Mouse (Mus musculus): Measurements from ENCODE around the gene Arpp21. TPM values are rescaled to one million over a fixed set of nuclear protein-coding genes. Genes with fewer than 3 reads are reported as not detected.
A peak's percentile ranks its signal among the peaks of the same experiment; 100 is the strongest.

Arpp21 gene
- polyA plus RNA-seq, 1 experiment from 2014 or later = 0.81 TPM

DNA sequence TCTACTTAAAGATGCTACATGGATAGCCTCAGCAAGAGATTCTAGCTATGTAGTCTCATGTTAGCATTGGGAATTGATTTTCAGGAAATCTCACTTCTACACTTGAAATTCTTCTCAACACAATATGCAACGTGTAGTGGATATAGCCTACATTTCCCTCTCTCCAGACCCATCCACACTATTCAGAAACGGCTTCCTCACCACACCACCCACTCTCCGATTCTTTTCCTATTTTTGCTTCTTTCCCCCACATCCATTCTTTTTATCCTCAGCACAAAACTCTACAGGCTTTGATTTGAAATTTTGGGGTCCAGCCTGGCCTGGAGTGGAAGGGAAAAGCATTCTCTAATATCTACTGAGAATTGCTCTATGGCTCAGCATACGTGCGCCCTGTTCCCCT, 15.6 kb upstream of the Arpp21 start:
- H3K4me1 ChIP-seq (replicated peaks) = 0 out of 2 replicates have a peak, but pooled peaks cover 4% of the 10 kb centered on the region
- DNase-seq (no peak), ATAC-seq (ENCODE audit: low read depth) (no peak)
- no peak overlapping the region for H3K27ac ChIP-seq
- WGBS (ENCODE audit: insufficient replicate concordance) = 72% methylated on average over 5 of the region's 5 CpGs
- no peak overlapping the region for H3K4me3 ChIP-seq (replicated peaks)
- H3K27me3 ChIP-seq = no peaks in the 10 kb centered on the region
- H3K9me3 ChIP-seq (replicated peaks) = no peaks in the 10 kb centered on the region
- no peak overlapping the region for H3K9ac ChIP-seq
- H3K4me2 ChIP-seq = no peak overlapping the region
- no peaks in the 10 kb centered on the region for H3K36me3 ChIP-seq

DNA sequence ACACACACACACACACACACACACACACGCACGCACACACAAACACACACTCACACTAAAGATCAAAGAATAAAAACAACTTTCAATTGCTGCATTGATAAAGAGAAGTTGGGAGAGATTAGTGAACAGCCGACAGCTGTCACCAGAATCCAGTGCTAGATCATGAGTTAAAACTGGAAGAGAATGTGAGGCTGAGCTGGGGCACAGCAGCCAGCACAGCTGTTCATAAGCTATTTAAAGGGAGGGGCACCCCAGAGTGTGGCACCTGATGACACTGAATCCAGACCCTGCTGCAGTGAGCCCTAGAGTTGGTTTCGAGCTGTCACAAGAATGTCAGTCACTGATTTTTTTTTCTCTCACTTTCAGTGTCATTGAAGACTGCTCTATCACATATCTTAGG, 14.0 kb upstream of the Arpp21 start:
- H3K4me2 ChIP-seq = no peak overlapping the region
- H3K4me3 ChIP-seq (replicated peaks) = no peak overlapping the region
- no peak overlapping the region for H3K27ac ChIP-seq
- H3K9me3 ChIP-seq (replicated peaks) = no peaks in the 10 kb centered on the region
- 56% methylated on average over 4 of the region's 4 CpGs for whole genome bisulfite sequencing (ENCODE audit: insufficient replicate concordance)
- no peak overlapping the region for H3K9ac ChIP-seq
- no peaks in the 10 kb centered on the region for H3K27me3 ChIP-seq
- no peaks in the 10 kb centered on the region for H3K36me3 ChIP-seq
- H3K4me1 ChIP-seq (replicated peaks) = 0 out of 2 replicates have a peak, but pooled peaks cover 4% of the 10 kb centered on the region
- DNase-seq (no peak), ATAC-seq (ENCODE audit: low read depth) (no peak)

DNA sequence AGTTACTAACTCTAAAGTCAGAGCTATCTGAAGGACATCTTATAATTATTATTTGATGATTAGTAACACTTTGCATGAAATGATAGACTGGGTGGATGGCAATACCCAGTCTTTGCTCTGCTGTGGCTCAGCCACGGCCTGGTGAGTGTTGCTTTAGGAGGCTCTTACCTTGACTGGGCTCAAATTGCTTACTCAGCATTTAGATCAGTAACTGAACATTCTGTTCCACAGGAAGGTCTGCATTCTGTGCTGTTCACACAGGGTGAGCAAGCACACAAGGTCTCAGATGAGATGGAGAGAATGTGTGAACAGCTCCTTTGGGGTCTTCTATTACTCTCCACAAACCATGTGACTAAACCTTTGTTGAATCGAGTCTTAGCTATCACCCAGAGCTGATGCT, 11.4 kb upstream of the Arpp21 start:
- Histone ChIP-seq H3K36me3 (no peaks in the 10 kb centered on the region), H3K9ac (no peak overlapping the region), H3K27ac (no peak overlapping the region), H3K27me3 (no peaks in the 10 kb centered on the region), H3K4me3 (replicated peaks) (no peak overlapping the region), H3K4me2 (no peak overlapping the region), H3K9me3 (replicated peaks) (no peaks in the 10 kb centered on the region), H3K4me1 (replicated peaks) (no peaks in the 10 kb centered on the region)
- DNase-seq = no peak
- 66% methylated on average over 2 of the region's 2 CpGs for WGBS (ENCODE audit: insufficient replicate concordance)
- ATAC-seq (ENCODE audit: low read depth) = no peak

DNA sequence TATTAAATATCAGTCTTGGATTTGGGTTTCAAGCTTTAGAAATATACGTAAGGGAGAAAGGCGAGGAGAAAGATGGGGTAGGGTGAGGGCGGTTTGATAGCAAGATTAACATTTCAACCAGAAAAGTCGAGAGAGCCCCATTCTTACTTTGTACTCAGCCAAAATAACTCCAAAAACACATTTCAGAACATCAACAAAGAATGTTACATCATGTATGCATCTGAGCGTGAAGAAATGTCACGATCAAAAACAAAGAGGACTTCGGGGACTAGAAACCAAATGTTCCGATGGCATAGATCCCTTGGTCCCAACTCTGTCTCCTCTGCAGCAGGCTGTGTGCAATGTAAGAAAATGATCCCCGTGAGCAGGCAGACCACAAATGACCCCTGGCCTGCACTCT, 2.4 kb upstream of the Arpp21 start:
- DNase-seq (no peak), ATAC-seq (ENCODE audit: low read depth) (no peak)
- Histone ChIP-seq H3K4me2 (no peak overlapping the region), H3K9me3 (replicated peaks) (no peaks in the 10 kb centered on the region), H3K9ac (no peak overlapping the region), H3K36me3 (no peaks in the 10 kb centered on the region), H3K27ac (no peak overlapping the region), H3K27me3 (peaks cover 37% of the 10 kb centered on the region), H3K4me3 (replicated peaks) (no peak overlapping the region), H3K4me1 (replicated peaks) (no peaks in the 10 kb centered on the region)
- 68% methylated on average over 9 of the region's 9 CpGs for WGBS (ENCODE audit: insufficient replicate concordance)

DNA sequence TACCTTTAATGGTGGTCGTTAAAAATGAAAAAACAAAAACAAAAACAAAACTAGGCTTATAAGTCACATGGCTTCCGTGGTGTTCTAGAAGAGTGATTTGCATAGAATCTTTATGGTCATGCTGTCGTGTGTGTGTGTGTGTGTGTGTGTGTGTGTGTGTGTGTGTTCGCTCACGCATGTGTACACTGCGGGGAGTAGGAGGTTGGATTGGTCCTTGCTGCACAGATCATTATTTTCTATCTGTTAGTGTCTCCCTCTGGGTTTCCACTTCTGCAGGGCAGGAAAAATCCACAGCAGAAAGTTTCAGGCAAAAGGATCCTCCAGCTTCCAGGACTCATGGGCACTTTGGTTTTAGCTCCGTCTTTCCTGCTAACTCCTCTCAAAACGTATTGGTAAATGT, 813 bp upstream of the Arpp21 start:
- WGBS (ENCODE audit: insufficient replicate concordance) = 70% methylated on average over 8 of the region's 8 CpGs
- H3K36me3 ChIP-seq = no peaks in the 10 kb centered on the region
- no peaks in the 10 kb centered on the region for H3K4me1 ChIP-seq (replicated peaks)
- no peaks in the 10 kb centered on the region for H3K9me3 ChIP-seq (replicated peaks)
- no peak overlapping the region for H3K9ac ChIP-seq
- ATAC-seq (ENCODE audit: low read depth) = no peak
- H3K4me2 ChIP-seq = no peak overlapping the region
- no peak for DNase-seq
- no peak overlapping the region for H3K27ac ChIP-seq
- H3K27me3 ChIP-seq = peaks cover 48% of the 10 kb centered on the region
- no peak overlapping the region for H3K4me3 ChIP-seq (replicated peaks)

DNA sequence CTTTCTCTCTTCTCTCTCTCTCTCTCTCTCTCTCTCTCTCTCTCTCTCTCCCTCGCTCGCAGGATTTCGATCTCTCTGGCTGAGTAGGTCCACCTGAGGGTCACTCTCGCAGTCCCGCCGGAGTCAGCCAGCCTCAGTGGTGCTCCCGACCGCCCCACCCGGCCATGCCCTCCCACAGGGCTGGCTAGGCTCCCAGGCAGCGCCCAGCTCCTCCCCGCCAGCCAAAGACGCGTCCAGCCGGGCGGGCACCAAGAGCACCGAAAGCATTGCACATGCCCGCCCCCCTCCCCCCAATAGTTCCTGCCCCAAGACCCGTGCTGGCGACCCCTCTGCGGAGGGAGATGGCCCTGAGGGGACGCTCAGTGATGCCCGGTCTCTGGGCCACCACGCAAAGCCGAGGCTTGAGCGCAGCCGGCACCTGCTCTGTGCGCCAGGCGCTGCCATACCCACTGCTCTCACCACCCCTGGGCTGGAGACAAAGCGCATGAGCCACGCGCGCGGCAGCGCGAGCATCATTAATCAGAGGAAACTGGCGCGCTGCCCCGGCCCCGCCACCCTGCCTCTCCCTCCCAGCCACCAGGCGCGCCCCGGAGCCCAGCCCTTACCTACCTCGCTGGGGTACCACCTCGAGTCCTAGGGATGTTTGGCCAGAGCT, 570 bp downstream of the Arpp21 start:
- no peaks in the 10 kb centered on the region for H3K4me1 ChIP-seq (replicated peaks)
- H3K4me2 ChIP-seq = peak overlapping the region; percentile 51
- peaks cover 48% of the 10 kb centered on the region for H3K27me3 ChIP-seq
- under 1% methylated on average over 44 of the region's 44 CpGs for WGBS (ENCODE audit: insufficient replicate concordance)
- H3K9ac ChIP-seq = no peak overlapping the region
- no peaks in the 10 kb centered on the region for H3K36me3 ChIP-seq
- no peaks in the 10 kb centered on the region for H3K9me3 ChIP-seq (replicated peaks)
- peak overlapping the region; percentile 32 for H3K4me3 ChIP-seq (replicated peaks)
- ATAC-seq (ENCODE audit: low read depth) (peak; percentile 26; the same call in 1 of the 2 replicates), DNase-seq (no peak)
- H3K27ac ChIP-seq = no peak overlapping the region

DNA sequence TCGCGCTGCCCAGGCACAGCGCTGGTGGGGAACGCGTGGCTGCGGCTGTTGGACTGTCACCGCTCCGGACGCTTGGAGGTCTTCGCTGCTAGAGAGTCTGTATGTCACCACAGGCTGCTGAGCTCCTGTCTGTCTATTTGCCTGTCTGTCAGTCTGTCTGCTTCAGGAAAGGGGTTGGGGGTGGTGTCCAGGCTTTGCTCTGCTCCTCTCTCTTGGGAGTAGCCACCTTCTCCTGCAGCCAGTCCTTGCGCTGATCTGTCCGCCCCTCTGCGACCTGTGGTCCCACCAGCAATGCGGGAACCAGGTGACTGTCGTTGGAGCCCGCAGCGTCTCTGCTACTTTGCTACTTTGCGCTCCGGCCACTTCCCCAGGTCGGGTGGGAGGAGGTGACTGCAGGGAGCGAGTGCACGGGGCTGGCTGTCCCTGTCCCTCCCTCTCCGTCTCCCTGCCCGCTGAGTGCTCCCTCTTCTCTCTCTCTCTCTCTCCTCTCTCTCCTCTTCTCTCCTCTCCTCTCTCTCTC, 1.2 kb downstream of the Arpp21 start:
- no peaks in the 10 kb centered on the region for H3K9me3 ChIP-seq (replicated peaks)
- peak overlapping the region; percentile 51 for H3K4me2 ChIP-seq
- no peak overlapping the region for H3K27ac ChIP-seq
- DNase-seq = no peak
- H3K9ac ChIP-seq = no peak overlapping the region
- H3K4me1 ChIP-seq (replicated peaks) = no peaks in the 10 kb centered on the region
- H3K36me3 ChIP-seq = no peaks in the 10 kb centered on the region
- under 1% methylated on average over 24 of the region's 24 CpGs for WGBS (ENCODE audit: insufficient replicate concordance)
- ATAC-seq (ENCODE audit: low read depth) = no peak
- peak overlapping the region; percentile 32 for H3K4me3 ChIP-seq (replicated peaks)
- peaks cover 48% of the 10 kb centered on the region for H3K27me3 ChIP-seq

DNA sequence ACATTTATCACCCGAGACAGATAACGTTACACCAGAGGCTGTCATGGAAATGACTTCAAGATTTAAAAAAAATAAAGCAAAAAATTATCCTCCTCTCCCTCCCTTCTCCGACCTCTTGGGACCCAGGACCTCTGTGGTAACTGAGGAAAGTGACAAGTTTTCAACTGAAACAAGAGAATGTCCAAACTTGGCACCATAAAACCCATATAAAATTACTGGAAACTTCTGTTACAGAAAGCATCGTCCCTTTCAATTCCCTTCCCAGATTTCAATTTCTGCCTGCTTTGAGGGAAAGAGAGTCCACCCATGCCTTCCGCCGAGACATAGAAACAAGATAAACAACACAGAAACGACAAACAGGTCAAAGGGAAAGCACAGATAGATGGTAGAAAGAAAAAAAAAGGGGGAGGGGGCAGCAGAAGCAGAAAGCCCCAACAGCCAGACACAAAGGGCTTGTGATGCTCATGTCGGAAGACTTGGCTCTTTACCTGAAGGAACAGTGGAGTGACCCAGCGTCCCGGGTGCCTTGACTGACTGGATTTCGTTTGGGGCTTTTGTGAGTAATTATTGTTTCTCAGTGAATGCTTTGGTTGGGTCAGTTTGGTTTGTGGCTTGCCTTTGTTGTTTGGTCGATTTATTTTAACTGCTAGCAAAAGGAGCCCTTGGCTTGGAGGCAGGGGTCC, 1.8 kb downstream of the Arpp21 start:
- H3K27me3 ChIP-seq = peaks cover 48% of the 10 kb centered on the region

DNA sequence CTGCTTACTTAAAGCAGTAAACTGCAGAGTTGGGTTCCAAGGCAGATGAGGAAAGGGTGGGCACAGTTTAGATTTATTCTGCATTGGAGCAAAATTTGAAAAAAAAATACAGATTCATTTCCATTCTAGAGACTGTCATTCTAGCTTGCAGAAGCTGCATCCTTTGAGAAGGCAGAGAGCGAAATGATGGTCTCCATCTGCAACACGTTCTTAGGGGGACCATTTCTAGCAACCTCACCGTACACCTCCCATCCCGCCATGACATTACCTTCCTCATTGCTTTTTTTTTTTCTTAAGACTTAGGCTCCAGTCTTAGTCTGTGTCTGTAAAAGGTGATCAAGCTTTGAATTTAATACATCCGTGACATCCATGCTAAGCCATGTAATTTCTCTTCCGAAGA, 2.4 kb downstream of the Arpp21 start:
- no peak overlapping the region for H3K4me2 ChIP-seq
- no peak overlapping the region for H3K9ac ChIP-seq
- ATAC-seq (ENCODE audit: low read depth) (no peak), DNase-seq (no peak)
- H3K4me3 ChIP-seq (replicated peaks) = no peak overlapping the region
- no peaks in the 10 kb centered on the region for H3K4me1 ChIP-seq (replicated peaks)
- H3K27me3 ChIP-seq = peaks cover 48% of the 10 kb centered on the region
- H3K36me3 ChIP-seq = no peaks in the 10 kb centered on the region
- WGBS (ENCODE audit: insufficient replicate concordance) = 74% methylated on average over 6 of the region's 6 CpGs
- no peak overlapping the region for H3K27ac ChIP-seq
- H3K9me3 ChIP-seq (replicated peaks) = no peaks in the 10 kb centered on the region

More for the DNA sequence above, 1.8 kb downstream of the Arpp21 start:
- Histone ChIP-seq H3K27ac (no peak overlapping the region), H3K4me2 (peak overlapping the region; percentile 51), H3K4me1 (replicated peaks) (no peaks in the 10 kb centered on the region), H3K9ac (no peak overlapping the region), H3K9me3 (replicated peaks) (no peaks in the 10 kb centered on the region), H3K4me3 (replicated peaks) (no peak overlapping the region), H3K36me3 (no peaks in the 10 kb centered on the region)
- ATAC-seq (ENCODE audit: low read depth) = no peak
- 18% methylated on average over 12 of the region's 12 CpGs for WGBS (ENCODE audit: insufficient replicate concordance)
- no peak for DNase-seq

DNA sequence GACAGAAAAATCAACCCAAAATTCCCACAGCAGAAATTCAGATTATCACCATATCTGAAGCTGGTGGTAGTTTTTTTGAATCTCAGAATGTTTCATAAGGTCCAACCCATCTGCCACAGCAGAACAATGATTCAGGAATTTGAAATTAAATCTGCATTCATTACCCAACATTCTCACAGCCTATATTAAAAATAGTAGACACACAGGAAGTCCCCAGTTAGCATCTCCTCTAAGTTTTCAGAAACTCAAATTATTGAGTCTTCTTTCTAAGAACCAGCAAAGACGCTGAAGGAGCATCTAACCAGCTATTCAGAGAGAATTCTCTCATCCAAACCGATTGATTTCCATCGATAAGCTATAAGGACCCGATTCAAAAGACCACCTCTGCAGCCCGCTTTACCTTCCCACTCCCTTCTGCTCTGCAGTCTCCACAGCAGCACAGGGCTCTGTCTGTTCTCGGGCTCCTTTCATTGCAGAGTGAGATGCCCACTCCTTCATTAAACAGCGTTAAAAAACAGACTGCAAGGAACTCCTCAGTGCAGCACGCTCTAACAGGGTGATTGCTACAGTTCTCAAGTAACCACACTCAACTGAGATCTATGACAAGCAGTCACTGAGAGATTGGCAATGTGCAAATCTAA, 3.7 kb downstream of the Arpp21 start:
- H3K9me3 ChIP-seq (replicated peaks) = no peaks in the 10 kb centered on the region
- no peaks in the 10 kb centered on the region for H3K36me3 ChIP-seq
- no peak overlapping the region for H3K9ac ChIP-seq
- no peaks in the 10 kb centered on the region for H3K4me1 ChIP-seq (replicated peaks)
- no peak for ATAC-seq (ENCODE audit: low read depth)
- no peak overlapping the region for H3K27ac ChIP-seq
- no peak overlapping the region for H3K4me2 ChIP-seq
- H3K4me3 ChIP-seq (replicated peaks) = no peak overlapping the region
- no peak for DNase-seq
- WGBS (ENCODE audit: insufficient replicate concordance) = 54% methylated on average over 8 of the region's 8 CpGs
- peaks cover 48% of the 10 kb centered on the region for H3K27me3 ChIP-seq

DNA sequence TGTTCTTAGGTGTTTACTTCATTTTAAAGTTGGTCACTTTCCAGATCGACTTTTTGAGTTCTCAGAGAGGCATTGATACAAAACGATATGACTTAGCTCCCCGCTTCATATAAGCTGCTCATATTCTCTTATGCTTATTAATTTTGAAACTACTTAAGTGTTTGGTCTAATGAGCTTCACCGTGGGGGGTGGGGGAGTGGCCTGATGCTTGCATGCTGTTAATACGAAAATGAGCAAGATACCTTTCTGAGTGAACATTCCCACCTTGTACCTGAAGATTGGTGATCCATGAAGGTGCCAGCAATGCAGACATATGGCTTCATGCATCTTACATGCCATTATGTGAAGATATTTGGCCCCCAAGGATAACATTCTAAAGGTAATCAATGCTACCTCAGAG, 4.4 kb downstream of the Arpp21 start:
- ATAC-seq (ENCODE audit: low read depth) (no peak), DNase-seq (no peak)
- no peaks in the 10 kb centered on the region for H3K9me3 ChIP-seq (replicated peaks)
- H3K4me3 ChIP-seq (replicated peaks) = no peak overlapping the region
- no peak overlapping the region for H3K27ac ChIP-seq
- peaks cover 42% of the 10 kb centered on the region for H3K27me3 ChIP-seq
- H3K4me2 ChIP-seq = no peak overlapping the region
- 56% methylated on average over 5 of the region's 5 CpGs for WGBS (ENCODE audit: insufficient replicate concordance)
- H3K9ac ChIP-seq = no peak overlapping the region
- H3K36me3 ChIP-seq = no peaks in the 10 kb centered on the region
- H3K4me1 ChIP-seq (replicated peaks) = no peaks in the 10 kb centered on the region
